Mouse (Mus musculus) embryonic facial prominence, embryonic 12.5 days (tissue): ENCODE data around the gene Ppm1k. TPM values are rescaled to one million over a fixed set of nuclear protein-coding genes. Genes with fewer than 3 reads are reported as not detected.
"Not testable (repeated sequence)": the region's sequence is repeated elsewhere in the genome, so short reads cannot be mapped to it uniquely, and the experiment has no call there.

Experiments used
- ATAC-seq: fragments of 200-750 bp; cut with Nextera tagmentation; 2 replicates; pipeline ENCODE4 v1.8.0; 2017; ENCODE audit not compliant: insufficient number of reproducible peaks, insufficient read depth, low FRiP score, low TSS enrichment
- H3K27ac ChIP-seq: fragments of 300-500 bp; sonication (generic); 2 replicates; pipeline ENCODE4 v1.5.1; 2016; ENCODE audit warnings: mild to moderate bottlenecking
- H3K27me3 ChIP-seq: fragments of 300-500 bp; sonication (generic); 2 replicates; pipeline ENCODE4 v1.6.1; 2016; ENCODE audit warnings: mild to moderate bottlenecking, moderate library complexity
- H3K36me3 ChIP-seq: fragments of 300-500 bp; sonication (generic); 2 replicates; pipeline ENCODE4 v1.6.1; 2016; ENCODE audit warnings: mild to moderate bottlenecking
- H3K4me1 ChIP-seq: fragments of 300-500 bp; sonication (generic); 2 replicates; pipeline ENCODE4 v1.6.1; 2016
- H3K4me2 ChIP-seq: fragments of 300-500 bp; sonication (generic); replicated peaks from 2 replicates; pipeline ENCODE4 v1.6.1; 2016; ENCODE audit warnings: mild to moderate bottlenecking, moderate library complexity
- H3K4me3 ChIP-seq: fragments of 300-500 bp; sonication (generic); 2 replicates; pipeline ENCODE4 v1.5.1; 2016; ENCODE audit warnings: mild to moderate bottlenecking
- H3K9ac ChIP-seq: fragments of 300-500 bp; sonication (generic); 2 replicates; pipeline ENCODE4 v1.6.1; 2016; ENCODE audit warnings: mild to moderate bottlenecking, moderate library complexity
- H3K9me3 ChIP-seq: fragments of 300-500 bp; sonication (generic); 2 replicates; pipeline ENCODE4 v1.6.1; 2016; ENCODE audit warnings: mild to moderate bottlenecking, moderate library complexity
- WGBS: fragments of 180-500 bp; shearing (Covaris S2); methylation state at CpG from one replicate; pipeline ENCODE4 v1.1.7; 2016; 5-methylcytosine and 5-hydroxymethylcytosine counted together
- polyA plus RNA-seq: library from polyadenylated mRNA; unstranded; fragments of >200 nt; fragmentation: Nextera tagmentation; extraction: Ambion mirVana; gene quantifications from 2 replicates; pipeline ENCODE4 v1.2.1, GENCODE M21; 2016

Gene Ppm1k
- polyA plus RNA-seq, 1 experiment from 2014 or later = 5.2 TPM

DNA sequence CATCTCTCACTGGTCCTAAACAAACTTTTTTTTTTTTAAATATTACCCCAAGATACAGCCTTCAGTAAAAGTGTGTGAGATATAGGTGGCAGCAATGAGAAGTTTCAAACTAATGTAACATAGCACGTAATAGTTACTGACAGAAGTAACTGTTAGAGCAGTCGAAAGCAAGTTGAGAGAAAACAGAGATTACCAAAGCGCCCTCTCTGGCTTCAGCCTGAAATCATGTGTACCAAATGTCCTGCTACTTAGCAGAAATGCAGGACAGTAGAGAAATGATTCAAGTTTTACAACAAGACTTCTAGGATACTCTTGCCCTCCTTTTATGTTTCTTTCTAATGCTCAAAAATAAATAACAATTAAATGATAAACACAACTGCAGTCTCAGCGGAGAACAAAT lies 4.3 kb downstream of the Ppm1k start:
- Histone ChIP-seq H3K4me2 (no peak overlapping the region), H3K4me1 (peaks cover 9% of the 10 kb centered on the region), H3K27ac (no peak overlapping the region), H3K4me3 (no peak overlapping the region), H3K9me3 (no peaks in the 10 kb centered on the region), H3K9ac (no peak overlapping the region), H3K36me3 (no peaks in the 10 kb centered on the region), H3K27me3 (no peaks in the 10 kb centered on the region)
- 76% methylated on average over 4 of the region's 4 CpGs for WGBS
- no peak for ATAC-seq

DNA sequence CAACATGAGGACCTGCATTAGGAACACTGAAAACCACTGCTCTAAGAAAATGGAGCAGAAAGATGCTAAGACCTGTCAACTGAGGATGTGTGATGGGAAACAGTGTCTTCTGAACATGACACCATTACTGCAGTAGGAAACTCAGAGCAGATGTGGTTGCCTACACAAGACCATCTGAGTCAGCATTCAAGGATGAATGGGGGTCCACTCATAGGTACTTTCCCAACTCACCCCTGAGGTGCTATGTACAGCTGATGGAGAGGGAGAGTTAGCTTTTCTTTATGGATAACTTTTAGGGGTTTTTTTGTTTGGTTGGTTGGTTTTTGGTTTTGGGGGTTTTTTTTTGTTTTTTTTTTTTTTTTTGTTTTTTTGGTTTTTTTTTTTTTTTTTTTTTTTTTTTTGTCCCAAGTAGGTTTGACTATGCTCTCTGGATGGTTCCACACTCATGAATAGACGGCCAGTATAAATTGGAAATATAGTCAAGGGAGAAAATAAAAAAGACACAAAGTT lies 5.9 kb downstream of the Ppm1k start:
- peaks cover 9% of the 10 kb centered on the region for H3K4me1 ChIP-seq
- H3K36me3 ChIP-seq = no peaks in the 10 kb centered on the region
- H3K27ac ChIP-seq = no peak overlapping the region
- no peaks in the 10 kb centered on the region for H3K9me3 ChIP-seq
- no peaks in the 10 kb centered on the region for H3K27me3 ChIP-seq
- H3K4me2 ChIP-seq = no peak overlapping the region
- no peak overlapping the region for H3K4me3 ChIP-seq
- 90% methylated on average over 1 of the region's 1 CpGs for WGBS
- H3K9ac ChIP-seq = no peak overlapping the region
- no peak for ATAC-seq

GRCm38 (mm10) chr6:57526933-57527332 lies 8.3 kb downstream of the Ppm1k start:
- Histone ChIP-seq H3K9ac (no peak overlapping the region), H3K4me3 (no peak overlapping the region), H3K36me3 (no peaks in the 10 kb centered on the region), H3K4me1 (no peaks in the 10 kb centered on the region), H3K27me3 (no peaks in the 10 kb centered on the region), H3K9me3 (no peaks in the 10 kb centered on the region), H3K27ac (no peak overlapping the region), H3K4me2 (no peak overlapping the region)
- ATAC-seq = no peak
- WGBS = 81% methylated on average over 2 of the region's 2 CpGs

GRCm38 (mm10) chr6:57524742-57525141 lies 10.5 kb downstream of the Ppm1k start:
- no peaks in the 10 kb centered on the region for H3K9me3 ChIP-seq
- whole genome bisulfite sequencing = 87% methylated on average over 10 of the region's 10 CpGs
- H3K27me3 ChIP-seq = no peaks in the 10 kb centered on the region
- H3K4me2 ChIP-seq = no peak overlapping the region
- no peak overlapping the region for H3K4me3 ChIP-seq
- no peak overlapping the region for H3K9ac ChIP-seq
- H3K27ac ChIP-seq = no peak overlapping the region
- no peaks in the 10 kb centered on the region for H3K36me3 ChIP-seq
- no peak for ATAC-seq
- no peaks in the 10 kb centered on the region for H3K4me1 ChIP-seq

GRCm38 (mm10) chr6:57520749-57521652 lies 14.3 kb downstream of the Ppm1k start:
- no peak overlapping the region for H3K4me3 ChIP-seq
- no peak overlapping the region for H3K9ac ChIP-seq
- ATAC-seq = no peak
- no peak overlapping the region for H3K27ac ChIP-seq
- H3K36me3 ChIP-seq = no peaks in the 10 kb centered on the region
- no peaks in the 10 kb centered on the region for H3K9me3 ChIP-seq
- no peak overlapping the region for H3K4me2 ChIP-seq
- 88% methylated on average over 10 of the region's 10 CpGs for WGBS
- H3K27me3 ChIP-seq = no peaks in the 10 kb centered on the region
- no peaks in the 10 kb centered on the region for H3K4me1 ChIP-seq

DNA sequence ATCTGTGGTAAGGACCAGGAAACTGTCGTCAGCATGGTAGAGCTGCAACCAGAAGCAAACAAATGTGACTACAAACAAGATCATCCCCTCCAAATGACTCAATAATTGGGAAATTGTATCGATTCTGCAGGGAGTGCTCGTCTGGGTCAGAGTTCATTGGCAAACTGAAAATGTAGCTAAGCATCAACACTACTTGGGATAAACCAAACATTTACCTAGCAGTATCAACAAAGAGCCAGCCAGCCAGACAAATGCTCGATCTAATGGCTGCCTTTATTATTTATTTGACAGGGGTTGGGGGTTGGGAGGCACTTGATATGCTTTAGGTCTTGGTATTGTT lies 21.3 kb downstream of the Ppm1k start:
- Histone ChIP-seq H3K27me3 (no peaks in the 10 kb centered on the region), H3K36me3 (peaks cover 19% of the 10 kb centered on the region), H3K4me3 (no peak overlapping the region), H3K27ac (no peak overlapping the region), H3K9me3 (no peaks in the 10 kb centered on the region), H3K9ac (no peak overlapping the region), H3K4me1 (no peaks in the 10 kb centered on the region), H3K4me2 (no peak overlapping the region)
- no peak for ATAC-seq
- WGBS = 71% methylated on average over 4 of the region's 4 CpGs

GRCm38 (mm10) chr6:57513351-57514034 lies 21.8 kb downstream of the Ppm1k start:
- no peak for ATAC-seq
- no peak overlapping the region for H3K27ac ChIP-seq
- no peak overlapping the region for H3K4me3 ChIP-seq
- 85% methylated on average over 7 of the region's 7 CpGs for WGBS
- no peaks in the 10 kb centered on the region for H3K9me3 ChIP-seq
- H3K4me2 ChIP-seq = no peak overlapping the region
- peaks cover 19% of the 10 kb centered on the region for H3K36me3 ChIP-seq
- no peaks in the 10 kb centered on the region for H3K27me3 ChIP-seq
- H3K4me1 ChIP-seq = no peaks in the 10 kb centered on the region
- no peak overlapping the region for H3K9ac ChIP-seq

DNA sequence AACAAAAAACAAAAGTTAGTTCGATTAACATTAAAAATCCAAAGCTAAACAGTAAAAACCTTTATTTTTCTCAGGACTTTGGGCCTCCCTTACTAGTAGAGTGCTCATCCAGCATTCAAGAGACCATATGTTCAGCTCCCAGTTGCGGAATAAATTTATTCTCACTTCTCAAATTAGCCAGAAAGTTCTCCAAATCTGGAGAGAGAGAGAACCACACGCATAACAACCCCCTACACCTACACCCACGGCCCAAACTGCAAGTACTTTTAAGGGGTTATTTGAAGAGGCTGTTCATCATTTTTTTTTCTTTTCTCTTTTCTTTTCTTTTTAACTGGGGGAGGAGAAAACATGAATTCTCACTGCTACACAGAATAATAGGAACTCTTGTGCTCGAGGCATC lies 23.4 kb downstream of the Ppm1k start:
- ATAC-seq = no peak

GRCm38 (mm10) chr6:57503662-57504379 lies 31.4 kb downstream of the Ppm1k start:
- no peaks in the 10 kb centered on the region for H3K9me3 ChIP-seq
- ATAC-seq = no peak
- H3K4me2 ChIP-seq = no peak overlapping the region
- 57% methylated on average over 3 of the region's 3 CpGs for WGBS
- no peak overlapping the region for H3K4me3 ChIP-seq
- no peaks in the 10 kb centered on the region for H3K27me3 ChIP-seq
- H3K36me3 ChIP-seq = no peaks in the 10 kb centered on the region
- no peak overlapping the region for H3K27ac ChIP-seq
- no peak overlapping the region for H3K9ac ChIP-seq
- H3K4me1 ChIP-seq = no peaks in the 10 kb centered on the region

More for the DNA sequence above, 23.4 kb downstream of the Ppm1k start:
- H3K9me3 ChIP-seq = no peaks in the 10 kb centered on the region
- no peak overlapping the region for H3K27ac ChIP-seq
- no peaks in the 10 kb centered on the region for H3K27me3 ChIP-seq
- 86% methylated on average over 5 of the region's 5 CpGs for WGBS
- no peak overlapping the region for H3K4me3 ChIP-seq
- no peak overlapping the region for H3K9ac ChIP-seq
- H3K4me2 ChIP-seq = no peak overlapping the region
- no peaks in the 10 kb centered on the region for H3K4me1 ChIP-seq
- H3K36me3 ChIP-seq = peaks cover 19% of the 10 kb centered on the region

DNA sequence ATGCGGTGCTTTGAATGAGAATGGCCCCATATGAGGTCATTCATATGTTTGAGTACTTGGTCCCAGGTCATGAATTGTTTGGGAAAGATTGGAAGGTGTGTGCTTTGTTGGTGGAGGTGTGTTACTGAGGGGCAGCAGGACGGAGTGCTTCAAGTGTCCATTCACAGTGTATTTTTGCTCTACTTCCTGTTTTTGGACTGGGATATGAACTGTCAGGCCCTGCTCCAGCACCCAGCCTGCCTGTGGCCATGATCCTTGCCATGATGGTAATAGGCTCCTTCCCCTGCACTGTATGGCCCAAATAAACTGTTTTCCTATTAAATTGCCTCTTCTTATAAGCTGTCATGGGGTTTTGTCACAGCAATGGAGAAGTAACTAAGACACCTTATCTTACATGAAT lies 36.1 kb downstream of the Ppm1k start:
- 78% methylated on average over 2 of the region's 2 CpGs for WGBS
- Histone ChIP-seq H3K27ac (no peak overlapping the region), H3K36me3 (no peaks in the 10 kb centered on the region), H3K27me3 (no peaks in the 10 kb centered on the region), H3K9ac (no peak overlapping the region), H3K4me1 (no peaks in the 10 kb centered on the region), H3K4me2 (no peak overlapping the region), H3K4me3 (no peak overlapping the region), H3K9me3 (no peaks in the 10 kb centered on the region)
- no peak for ATAC-seq

DNA sequence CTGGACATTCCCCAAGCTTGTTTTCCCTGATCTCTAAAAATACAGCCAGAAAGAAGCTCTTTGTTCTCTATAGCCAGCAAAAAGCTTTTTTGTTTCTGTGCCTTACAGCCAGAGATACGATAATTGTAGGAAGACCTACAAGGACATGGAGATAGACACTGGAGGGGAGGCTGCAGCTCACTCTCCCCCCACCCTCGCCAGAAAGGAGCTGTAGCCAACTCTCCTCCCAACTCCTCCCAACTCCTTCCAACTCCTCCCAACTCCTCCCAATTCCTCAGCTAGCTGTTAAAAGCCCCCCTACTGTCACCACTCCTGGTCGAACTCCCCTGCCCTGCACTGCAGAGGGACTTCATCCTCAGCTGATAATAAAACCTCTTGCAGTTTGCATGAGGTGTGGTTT lies 67.1 kb downstream of the Ppm1k start:
- H3K4me1 ChIP-seq, H3K36me3 ChIP-seq, H3K27me3 ChIP-seq, ATAC-seq, H3K4me2 ChIP-seq, H3K9ac ChIP-seq, H3K27ac ChIP-seq, H3K4me3 ChIP-seq, H3K9me3 ChIP-seq: not testable (repeated sequence)
- WGBS = 22% methylated on average over 3 of the region's 3 CpGs
